Mouse (Mus musculus): Measurements from ENCODE around the gene Gfod1.

Gfod1 gene

DNA sequence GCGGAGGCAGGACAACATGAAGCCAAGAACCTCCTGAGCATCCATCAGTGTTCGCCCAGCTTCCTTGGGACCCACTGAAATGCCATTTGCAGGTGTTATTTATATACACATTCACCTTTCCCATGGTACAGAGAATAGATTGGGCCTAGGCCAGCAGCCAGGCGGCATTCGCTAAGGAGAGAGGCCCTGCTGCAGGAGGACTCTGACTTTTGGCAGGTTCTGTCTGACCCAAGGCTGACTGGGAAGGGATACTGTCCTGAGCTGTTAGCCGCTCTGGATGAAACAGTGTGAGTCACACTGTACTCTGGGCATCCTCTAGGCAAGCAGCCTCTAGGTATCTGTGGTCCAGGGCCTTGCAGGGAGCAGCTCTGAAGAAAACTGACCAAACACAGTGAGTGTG is 6.4 kb downstream of the Gfod1 start:
- no peak for DNase-seq

DNA sequence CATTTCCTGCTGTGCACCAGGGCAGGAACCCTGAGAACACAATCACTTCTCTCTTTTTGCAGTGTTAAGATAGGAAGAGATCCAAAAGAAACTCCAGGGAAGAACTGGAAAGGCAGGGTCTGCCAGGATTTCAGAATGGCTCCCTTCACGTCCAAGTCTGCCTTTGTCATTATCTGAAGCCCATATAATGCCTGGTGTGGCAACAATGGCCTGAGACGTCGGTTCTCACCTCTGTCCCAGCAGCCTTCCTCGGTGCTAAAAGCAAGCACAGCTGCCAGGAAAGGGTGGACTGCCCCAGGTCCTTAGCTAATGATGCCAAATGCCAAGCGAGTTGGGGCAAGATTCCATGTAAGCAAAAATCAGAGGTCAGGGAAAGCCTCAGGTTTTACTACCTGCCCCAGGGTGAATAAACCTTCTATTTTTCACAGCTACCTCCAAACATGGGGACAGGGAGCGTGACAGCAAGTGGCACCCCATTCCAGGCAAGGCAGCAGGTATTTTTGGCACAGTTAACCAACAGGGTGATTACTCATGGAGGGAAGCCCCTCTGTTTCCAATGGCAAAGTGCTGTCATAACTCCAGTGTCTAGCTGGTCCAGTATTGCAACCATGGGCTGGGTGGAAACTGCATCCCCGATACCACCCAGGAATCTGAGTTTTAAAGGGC is 7.7 kb downstream of the Gfod1 start:
- DNase-seq, result peak; percentile 23

DNA sequence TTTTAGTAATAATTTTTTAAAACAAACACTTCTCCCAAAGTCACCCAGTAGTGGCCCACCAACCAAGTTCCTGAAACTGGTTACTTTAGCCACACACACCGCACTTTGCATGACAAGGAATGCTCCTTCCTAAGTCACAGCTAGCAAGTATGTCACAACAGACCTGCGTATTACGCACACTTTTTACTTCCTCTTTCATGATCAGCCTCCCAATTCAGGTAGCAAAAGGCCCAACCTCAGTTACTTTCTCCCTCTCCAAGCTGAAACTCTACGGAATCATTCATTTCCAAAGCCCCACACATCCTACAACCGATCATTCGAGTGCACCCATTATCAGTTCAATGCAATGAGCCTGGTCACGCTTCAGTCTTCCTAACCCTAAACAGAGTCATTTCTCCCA is 8.3 kb downstream of the Gfod1 start:
- peak; percentile 11 for DNase-seq

DNA sequence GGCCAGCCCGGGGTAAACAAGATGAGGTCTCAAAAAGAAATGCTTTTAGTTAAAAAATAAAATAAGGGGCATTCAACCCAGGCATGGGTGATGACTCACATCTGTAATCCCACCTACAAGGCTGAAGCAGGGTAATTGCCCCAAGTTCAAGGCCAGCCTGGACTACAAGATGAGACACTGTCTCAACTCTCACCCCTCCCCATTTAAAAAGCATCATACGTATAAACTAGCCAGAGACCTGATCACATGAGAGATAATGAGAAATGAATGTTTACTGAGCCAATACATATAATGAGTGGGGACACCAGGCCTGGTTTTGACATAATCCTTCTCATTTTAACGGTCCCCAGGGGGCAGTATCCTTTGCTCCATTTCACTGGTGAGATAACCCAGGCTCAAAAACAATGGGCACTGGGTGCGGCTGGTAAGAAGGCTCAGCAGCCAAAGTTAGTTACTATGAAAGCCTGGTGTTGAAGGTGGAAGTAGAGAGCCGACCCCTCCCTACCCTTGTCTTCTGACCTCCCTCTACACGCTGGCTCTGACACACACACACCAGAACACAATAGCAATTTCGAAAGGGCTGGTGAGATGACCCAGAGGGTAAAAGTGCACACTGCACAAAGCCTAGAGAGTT is 8.9 kb downstream of the Gfod1 start:
- peak; percentile 28 for DNase-seq

DNA sequence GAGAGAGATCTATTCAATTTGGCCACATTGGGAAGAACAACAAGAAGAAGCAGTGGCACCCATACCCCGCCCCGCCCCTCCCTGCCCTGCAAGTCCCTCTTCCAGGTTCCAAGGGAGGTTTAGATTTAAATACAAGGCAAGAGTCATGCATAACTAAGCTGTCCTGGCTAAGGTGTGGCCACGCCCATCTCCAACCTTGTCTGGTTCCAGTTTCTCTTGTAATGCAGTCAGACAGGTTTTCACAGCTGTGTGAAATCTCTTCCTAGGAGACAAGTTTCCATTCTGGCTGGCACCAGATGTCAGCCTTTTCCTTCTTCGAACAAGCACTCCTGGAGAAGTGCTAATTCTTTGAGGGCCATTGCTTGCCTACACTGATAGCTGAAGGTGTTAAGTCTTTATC is 11.1 kb downstream of the Gfod1 start:
- DNase-seq, result no peak

DNA sequence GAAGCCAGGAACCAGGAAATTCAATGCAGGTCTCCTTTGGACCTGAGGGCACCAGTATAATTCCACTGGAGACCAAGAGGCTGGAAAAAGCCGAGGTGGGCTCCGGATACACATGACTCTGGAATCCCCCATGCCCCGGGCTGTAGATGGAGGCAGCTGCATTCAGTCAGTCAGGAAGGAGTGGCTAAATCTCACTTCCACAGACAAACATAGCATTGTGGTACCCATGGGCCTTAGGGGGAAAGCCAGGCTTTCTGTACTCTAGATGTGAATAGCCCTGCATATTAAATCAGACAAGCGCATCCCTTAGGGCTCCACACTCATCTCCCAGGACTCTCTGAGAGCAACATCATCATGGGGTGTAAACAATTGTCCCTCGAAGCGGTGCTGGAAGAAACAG is 14.9 kb downstream of the Gfod1 start:
- DNase-seq, result peak; percentile 27

DNA sequence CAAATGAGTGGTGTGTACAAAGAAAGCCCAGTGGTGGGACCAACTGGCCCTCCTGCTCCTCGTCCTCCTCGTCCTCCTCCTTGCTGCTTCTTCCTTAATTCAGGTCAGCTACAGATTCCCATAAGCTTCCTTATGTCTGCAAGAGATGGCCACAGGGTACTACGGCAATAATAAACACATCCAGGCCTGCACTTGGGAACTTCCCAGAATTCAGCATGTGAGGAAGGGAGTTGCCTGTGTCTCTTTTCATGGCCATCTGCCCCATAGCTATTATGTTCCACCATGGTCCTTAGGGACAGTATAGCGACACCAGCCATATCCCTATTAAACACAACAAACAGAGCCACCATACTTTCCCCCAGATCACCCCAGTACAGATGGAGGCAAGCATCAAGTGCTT is 15.5 kb downstream of the Gfod1 start:
- DNase-seq, result peak; percentile 29

DNA sequence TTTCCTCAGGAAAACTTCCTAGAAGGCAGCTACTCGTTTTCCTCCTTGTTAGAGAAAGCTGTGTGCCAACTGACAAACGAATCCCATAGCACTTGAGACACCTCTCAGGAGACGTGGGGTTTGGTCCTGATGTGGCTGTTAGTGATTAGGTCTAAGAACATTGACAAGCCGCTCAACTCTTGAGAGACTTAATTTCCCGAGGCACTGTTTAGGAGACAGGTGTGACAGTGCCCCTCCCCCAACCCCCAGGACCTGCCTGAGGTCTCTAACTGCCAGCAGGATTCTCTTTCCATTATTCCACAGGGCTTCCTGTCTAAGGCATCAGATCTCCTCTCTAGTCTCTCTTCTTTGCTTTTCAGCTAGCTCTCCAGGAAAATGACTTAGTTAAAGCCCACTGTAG is 15.9 kb downstream of the Gfod1 start:
- peak; percentile 36 for DNase-seq

DNA sequence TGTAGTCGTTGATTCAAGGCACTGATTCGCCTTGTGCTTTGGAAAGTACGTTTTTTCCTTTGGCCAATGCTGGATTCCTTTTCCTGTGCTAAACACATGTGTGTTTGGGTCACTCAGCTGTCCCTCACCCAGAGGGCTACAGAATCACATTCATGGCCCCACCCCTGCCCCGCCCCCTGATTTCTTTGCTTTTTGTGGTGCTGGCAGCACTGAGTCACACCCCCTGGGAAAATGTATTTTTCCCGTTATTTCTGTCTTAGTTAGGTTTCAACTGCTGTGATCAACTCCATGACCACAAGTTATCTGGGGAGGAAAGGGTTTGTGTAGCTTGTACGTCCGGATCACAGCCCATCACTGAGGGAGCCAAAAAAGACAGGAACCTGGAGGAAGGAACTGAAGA is 17.1 kb downstream of the Gfod1 start:
- no peak for DNase-seq

DNA sequence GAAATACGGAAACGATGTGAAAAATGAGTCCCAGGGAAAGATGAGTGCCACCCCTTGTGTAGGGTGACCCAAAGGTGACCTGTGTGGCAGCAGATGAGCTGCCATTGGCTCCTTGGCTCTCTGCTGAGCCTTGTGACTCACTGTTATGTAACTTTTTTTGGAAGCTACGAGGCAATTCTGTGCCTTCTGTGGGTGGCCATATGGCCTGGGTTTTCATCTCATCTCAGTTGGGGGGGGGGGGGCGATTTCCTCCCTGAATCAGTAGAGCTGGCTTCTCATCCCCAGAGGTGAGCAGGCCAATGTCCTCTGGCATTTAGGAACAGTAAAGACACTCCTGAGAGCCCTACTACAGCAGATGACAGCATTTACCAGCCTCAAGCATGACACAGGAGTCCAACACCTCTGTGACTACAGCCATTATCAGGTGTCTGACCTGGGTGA is 19.2 kb downstream of the Gfod1 start:
- DNase-seq, result peak; percentile 79

DNA sequence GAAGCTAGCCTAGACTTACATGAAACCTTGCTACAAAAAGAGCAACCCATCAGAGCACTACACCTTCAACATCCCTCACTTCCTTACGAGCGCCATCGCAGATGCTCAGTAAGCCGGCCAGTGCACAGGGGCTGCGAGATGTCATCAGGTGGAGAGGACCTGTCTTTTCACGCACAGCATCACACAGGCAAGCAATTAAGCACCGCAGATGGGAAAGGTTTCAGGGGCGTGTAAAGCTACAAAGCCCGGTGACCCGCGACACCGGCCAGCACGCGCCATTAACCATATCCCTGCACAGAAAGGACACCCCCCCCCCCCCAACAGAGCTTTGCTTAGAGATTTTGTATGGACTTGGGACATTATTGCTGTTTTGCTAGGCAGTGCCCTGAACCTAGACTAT is 30.1 kb downstream of the Gfod1 start:
- DNase-seq, result no peak

DNA sequence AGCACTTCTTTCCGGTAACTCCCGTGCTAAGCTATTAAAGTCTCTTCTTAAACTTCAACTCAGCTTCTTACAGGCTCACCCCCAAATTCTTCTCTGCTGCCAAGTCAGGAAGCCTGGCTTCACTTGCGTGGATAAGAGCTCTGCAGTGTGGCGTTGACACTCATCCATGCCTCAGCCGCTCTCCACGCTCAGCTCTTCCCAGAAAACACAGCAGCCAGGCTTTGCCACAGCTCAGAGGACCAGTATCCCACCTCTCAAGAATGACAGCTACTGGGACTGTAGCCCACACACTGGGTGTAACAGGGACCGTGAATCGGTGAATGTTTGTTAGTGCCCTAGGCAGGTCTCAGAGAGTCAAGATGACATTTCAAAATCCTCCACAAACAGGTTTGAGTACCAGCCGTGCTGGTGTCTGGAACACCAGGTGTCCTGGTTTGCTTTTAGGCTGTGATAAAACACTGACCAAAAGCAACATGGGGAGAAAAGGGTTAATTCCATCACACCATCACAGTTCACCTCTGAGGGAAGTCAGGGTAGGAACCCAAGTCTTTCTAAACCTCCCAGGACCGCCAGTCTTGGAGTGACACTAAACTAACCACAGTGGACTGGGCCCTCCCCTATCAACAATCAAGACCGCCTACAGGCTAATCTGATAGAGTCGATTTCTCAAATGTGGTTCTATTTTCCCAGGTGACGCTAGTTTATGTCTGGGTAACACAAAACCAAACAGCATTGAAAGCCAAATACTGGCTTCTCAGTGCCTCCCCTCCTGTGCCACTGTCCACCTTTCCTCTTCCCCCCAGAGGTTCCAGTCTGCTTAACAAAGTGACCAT is 31.5 kb downstream of the Gfod1 start:
- no peak for DNase-seq

DNA sequence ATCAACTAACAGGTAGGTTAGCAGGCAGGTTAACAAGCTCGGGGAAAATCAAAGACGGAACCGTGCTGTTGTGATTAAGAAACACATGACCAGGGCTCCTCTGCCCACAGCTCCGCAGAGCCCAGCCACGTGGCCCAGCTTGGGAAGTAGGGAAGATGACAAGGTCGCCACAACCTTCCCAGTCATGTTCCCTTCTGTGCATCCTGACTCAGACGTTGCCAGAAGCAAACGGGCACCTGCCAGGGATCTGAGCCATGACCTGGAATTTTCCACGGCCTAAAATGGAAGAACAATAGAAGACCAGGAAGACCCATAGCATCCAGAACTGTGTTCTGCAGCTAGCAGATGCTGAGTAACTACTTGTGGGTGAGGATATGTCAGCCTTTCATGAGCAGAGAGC is 32.5 kb downstream of the Gfod1 start:
- peak; percentile 73 for DNase-seq

DNA sequence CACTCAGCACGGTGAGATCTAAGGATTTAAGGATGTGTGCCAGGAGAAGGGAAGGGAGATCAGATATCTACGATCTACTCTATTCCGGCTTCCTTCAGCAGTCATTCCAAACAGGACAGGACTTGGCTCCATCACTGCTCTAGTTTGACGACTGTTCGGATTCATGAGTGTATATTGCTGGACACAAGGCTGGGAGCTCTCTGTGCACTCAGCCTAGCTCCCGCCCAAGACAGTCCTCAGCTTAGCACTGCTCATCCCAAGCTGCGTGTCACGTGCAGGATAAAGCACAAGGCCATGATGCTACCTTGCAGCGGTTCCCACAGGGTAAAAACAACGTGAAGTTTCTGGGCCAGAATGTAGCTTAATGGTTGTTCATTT is 33.8 kb downstream of the Gfod1 start:
- no peak for DNase-seq

DNA sequence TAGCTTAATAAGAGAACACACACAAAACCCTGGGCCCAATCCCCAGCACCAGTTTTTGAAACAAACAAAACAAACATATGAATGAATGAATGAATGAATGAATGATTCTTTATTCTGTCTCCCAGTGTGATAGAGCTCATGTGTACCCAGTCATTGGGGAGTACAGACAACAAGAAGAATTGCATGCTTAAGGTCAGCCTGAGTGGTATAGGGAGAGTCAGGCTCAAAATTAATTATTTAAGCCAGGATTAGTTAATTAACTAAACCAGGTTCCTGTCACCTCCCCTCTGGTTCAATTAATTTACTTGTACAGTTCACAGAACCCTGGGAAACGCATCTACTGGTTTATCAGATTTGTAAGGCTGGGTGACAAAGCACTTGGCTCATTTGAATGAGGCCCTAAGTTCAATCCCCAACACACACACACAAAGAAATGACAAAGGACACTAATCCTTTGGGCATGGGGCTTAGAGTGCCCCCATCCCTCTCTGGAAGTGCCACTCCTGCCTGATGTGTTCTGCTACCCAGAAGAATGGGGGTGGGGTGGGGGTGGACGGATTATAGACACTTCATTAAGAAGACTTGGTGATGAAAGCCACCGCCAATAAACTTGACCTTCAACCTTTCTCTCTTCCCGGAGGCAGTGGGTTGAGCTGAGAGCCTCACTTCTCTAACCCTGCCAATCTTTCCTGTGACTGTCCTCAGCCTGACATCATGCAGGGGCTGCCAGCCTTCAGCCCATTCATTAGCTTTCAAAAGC is 34.3 kb downstream of the Gfod1 start:
- no peak for DNase-seq

DNA sequence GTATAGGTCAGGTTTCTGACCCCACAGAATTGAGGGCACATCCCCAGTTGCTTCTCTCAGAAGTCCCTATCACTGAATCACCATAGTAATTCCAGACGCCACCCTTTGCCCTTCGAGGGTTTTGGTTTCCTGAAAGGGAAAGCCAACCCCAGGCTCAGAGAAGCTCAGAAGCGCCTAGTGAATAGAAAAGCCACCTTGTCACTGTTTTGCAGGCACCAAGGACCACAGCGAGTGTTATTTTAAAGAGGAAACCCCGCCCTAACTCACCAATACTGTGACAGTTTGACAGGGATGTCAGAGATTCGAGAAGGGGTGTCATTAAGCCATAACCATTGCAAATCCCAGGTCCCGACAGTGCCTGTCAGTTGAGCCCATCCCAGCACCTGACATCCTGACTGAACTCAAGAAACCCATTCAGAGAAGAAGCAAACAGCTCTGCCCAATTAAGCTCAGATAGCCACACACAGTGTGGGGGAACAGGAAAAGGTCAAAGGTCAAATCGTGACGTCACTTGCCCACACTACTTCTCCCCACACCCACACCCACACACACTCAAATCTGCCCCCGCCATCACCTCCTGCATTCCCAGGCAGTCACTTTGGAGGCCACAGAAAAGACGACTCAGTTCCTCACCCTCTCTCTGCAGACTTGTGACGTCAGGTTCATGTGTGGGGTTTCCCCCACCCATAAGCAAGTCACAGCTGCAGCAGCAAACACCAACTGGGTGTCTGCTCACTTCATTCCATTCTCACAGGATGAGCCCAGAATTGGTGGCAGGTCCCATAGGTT is 35.2 kb downstream of the Gfod1 start:
- DNase-seq, result no peak

DNA sequence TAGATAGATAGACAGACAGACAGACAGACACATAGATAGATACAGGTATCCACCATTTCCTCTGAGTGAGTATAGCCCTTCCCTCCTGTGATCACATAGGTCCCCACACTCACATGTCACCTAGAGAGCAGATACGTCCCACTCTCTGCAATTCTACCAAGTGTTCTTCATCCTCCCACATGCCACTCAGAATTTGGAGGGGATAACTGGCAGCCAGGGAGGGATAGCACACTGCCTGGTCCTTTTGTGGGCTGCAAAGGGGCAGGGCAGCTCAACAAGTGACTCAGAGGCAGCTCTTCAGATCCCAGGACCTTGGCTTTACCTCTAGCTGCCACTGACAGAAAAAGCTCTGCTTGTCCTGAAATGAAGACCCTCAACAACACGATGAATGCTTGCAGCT is 36.1 kb downstream of the Gfod1 start:
- DNase-seq, result no peak

DNA sequence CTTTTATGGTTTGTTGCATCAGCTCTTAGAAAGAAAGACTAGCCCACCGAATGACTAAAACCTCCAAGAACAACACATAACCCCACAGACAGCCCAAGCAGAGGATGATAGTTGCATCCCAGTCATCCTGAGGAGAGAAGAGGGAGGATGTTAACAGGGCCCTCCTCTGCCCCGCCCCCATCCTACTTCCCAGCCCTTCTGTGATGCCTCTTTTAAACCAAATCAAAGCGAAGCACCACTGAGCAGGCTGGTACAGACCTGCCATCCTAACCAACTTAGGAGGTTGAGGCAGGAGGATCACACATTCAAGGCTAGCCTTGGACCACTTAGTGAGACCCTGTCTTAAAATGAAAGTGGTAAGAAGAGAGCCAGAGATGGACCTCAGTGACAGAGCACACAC is 36.8 kb downstream of the Gfod1 start:
- DNase-seq, result no peak

DNA sequence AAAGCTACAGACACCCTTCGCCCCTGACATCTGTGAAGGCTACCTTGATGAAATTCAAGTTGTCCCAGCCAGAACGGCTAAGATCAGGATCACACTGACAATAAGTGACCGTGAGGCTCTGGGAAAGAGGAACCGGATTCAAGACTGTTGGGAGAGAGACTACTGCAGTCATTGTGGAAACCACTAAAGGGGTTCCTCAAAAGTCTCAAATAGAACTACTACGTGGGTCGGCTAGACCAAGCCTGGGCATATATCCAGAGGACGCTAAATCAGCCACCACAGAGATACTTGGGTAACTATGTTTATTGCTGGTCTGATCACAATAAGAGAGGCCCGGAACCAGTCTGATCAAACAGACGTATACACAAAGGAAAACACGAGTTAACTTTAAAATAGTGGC is 37.6 kb downstream of the Gfod1 start:
- DNase-seq, result no peak

DNA sequence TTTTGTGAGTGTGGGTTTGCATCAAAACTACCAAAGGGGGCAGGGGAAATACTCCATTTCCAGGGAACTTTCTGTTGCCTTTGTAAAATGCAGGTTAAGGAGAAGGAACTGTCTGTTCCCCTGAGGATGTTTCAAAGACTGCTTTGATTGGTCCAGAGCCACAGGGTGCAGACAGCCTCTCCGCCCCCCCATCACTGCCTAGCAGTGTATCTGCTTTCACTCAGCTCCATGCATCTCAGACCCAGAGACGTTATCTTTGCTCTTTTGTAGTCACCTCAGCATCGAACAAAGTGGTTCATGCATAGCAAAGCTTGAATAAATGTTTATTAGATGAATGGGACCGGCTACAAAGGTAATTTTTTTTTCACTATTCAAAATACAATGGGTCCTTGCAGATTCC is 38.9 kb downstream of the Gfod1 start:
- no peak for DNase-seq

DNA sequence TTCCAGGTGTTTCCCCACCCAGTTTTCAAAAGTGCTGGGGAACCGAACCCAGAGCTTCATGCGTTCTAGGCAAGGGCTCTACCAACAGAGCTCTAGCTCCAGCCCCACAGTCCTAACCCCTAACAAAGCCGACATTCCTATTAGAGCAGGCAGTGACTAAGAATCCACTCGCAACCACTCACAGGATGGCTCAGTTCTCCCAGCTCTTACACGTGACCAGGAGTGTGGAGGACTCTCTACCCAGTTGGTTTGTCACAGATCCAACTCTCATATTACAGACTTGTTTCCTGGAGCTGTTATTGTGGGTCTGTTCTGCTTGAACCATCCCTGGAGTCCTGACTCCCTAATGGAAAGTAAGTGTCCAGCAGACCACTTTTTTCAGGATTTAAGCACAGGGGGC is 40.3 kb downstream of the Gfod1 start:
- no peak for DNase-seq

DNA sequence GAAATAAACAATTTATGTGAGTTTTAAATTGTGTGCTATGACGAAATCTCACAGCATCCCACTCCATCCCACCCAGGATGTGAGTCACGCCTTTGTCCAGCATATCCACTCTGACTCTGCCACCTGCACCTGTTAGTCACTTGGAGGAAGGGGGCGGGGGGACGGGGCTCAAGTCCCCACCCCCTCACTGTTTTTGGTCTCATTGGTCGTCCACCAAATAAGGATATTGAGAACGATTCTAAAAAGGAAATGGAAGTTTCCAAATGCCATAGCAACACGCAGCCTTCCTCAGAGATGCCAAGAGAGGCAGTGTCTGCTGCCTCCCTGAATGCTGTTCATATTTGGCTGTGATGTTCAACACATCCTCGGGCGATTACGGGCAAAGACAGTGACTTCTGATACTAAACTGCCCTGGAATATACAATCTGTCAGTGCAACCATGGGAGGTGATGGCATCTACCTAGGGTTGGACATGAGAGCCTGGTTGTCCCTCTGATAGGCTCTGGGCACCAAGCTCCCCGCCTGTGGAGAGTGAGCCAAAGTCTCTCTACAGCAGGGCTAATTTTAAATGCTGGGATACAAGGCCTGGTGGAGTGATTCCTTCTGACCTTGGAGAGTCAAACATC is 41.7 kb downstream of the Gfod1 start:
- DNase-seq, result peak; percentile 68

Measured in cerebellum, adult 8-10 months (tissue).